Mouse (Mus musculus) intestine, postnatal 0 days (tissue): ENCODE data around the gene Zbed6. TPM values are rescaled to one million over a fixed set of nuclear protein-coding genes. Genes with fewer than 3 reads are reported as not detected.
A peak's percentile ranks its signal among the peaks of the same experiment; 100 is the strongest.

Source experiments
- ATAC-seq: fragments of 200-750 bp; cut with Nextera tagmentation; 2 replicates; pipeline ENCODE4 v1.8.0; 2017; ENCODE audit warnings: mild to moderate bottlenecking, moderate TSS enrichment, moderate library complexity
- H3K27ac ChIP-seq: fragments of 300-500 bp; sonication (generic); 2 replicates; pipeline ENCODE4 v1.5.1; 2014; ENCODE audit warnings: mild to moderate bottlenecking, low read depth, low read length, moderate library complexity
- H3K27me3 ChIP-seq: fragments of 300-500 bp; sonication (generic); replicated peaks from 2 replicates; pipeline ENCODE4 v1.6.1; 2014; ENCODE audit warnings: low read length, mixed read lengths; ENCODE audit not compliant: control insufficient read depth, insufficient read depth
- H3K36me3 ChIP-seq: fragments of 300-500 bp; sonication (generic); 2 replicates; pipeline ENCODE4 v1.6.1; 2014; ENCODE audit warnings: mild to moderate bottlenecking, moderate library complexity; ENCODE audit not compliant: control insufficient read depth, insufficient read depth
- H3K4me1 ChIP-seq: fragments of 300-500 bp; sonication (generic); replicated peaks from 2 replicates; pipeline ENCODE4 v1.6.1; 2014; ENCODE audit warnings: antibody characterized with exemption, low read length, mixed read lengths; ENCODE audit not compliant: control insufficient read depth, insufficient read depth
- H3K4me2 ChIP-seq: fragments of 300-500 bp; sonication (generic); replicated peaks from 2 replicates; pipeline ENCODE4 v1.6.1; 2014; ENCODE audit warnings: low read depth, mild to moderate bottlenecking, moderate library complexity
- H3K4me3 ChIP-seq: fragments of 300-500 bp; sonication (generic); 2 replicates; pipeline ENCODE4 v1.5.1; 2014; ENCODE audit warnings: low read depth, low read length
- H3K9ac ChIP-seq: fragments of 300-500 bp; sonication (generic); 2 replicates; pipeline ENCODE4 v1.6.1; 2014; ENCODE audit warnings: mild to moderate bottlenecking, low read depth, low read length
- H3K9me3 ChIP-seq: fragments of 300-500 bp; sonication (generic); 2 replicates; pipeline ENCODE4 v1.6.1; 2016; ENCODE audit warnings: mixed run types; ENCODE audit not compliant: control insufficient read depth
- CTCF ChIP-seq: sonication (generic); IDR thresholded peaks from 2 replicates; pipeline ENCODE4 v1.5.1; 2016; ENCODE audit warnings: low read depth, mild to moderate bottlenecking, control low read depth, antibody characterized with exemption, moderate library complexity
- WGBS: fragments of 180-500 bp; shearing (Covaris S2); extraction: QIAGEN DNeasy Blood & Tissue Kit; methylation state at CpG from one replicate; pipeline ENCODE4 v1.1.7; 2014; 5-methylcytosine and 5-hydroxymethylcytosine counted together
- polyA plus RNA-seq: library from polyadenylated mRNA; unstranded; fragments of >200 nt; fragmentation: Nextera tagmentation; extraction: Ambion mirVana; gene quantifications from 2 replicates; pipeline ENCODE4 v1.2.1, GENCODE M21; 2015

Zbed6 gene
- polyA plus RNA-seq, 1 experiment from 2014 or later, result 0.93 TPM

- no peak for TF ChIP-seq CTCF
- Histone ChIP-seq H3K4me2 (no peak overlapping the region), H3K27ac (no peak overlapping the region), H3K9ac (no peak overlapping the region), H3K27me3 (no peaks in the 10 kb centered on the region), H3K9me3 (no peaks in the 10 kb centered on the region), H3K36me3 (peaks cover 25% of the 10 kb centered on the region), H3K4me1 (no peaks in the 10 kb centered on the region), H3K4me3 (peak overlapping the region; percentile 95; the same call in 1 of the 2 replicates)
- ATAC-seq, result no peak
- WGBS, result 52% methylated on average over 6 of the region's 6 CpGs
These were observed 50.1 kb downstream of the Zbed6 start for GRCm38 (mm10) chr1:133610601-133611000.

GRCm38 (mm10) chr1:133609771-133610502 is 50.7 kb downstream of the Zbed6 start, which contains the start of gene Snrpe:
Snrpe (minus strand) TSS chr1:133610291.
- peak; percentile 98 for ATAC-seq
- peak; percentile 97 for TF ChIP-seq CTCF
- Histone ChIP-seq H3K4me3 (peak within 1 kb of the TSS; percentile 95), H3K9me3 (no peaks in the 10 kb centered on the region), H3K27me3 (no peaks in the 10 kb centered on the region), H3K4me2 (peak within 1 kb of the TSS; percentile 64), H3K4me1 (no peaks in the 10 kb centered on the region), H3K36me3 (peaks cover 32% of the 10 kb centered on the region), H3K27ac (peak within 1 kb of the TSS; percentile 88), H3K9ac (peak within 1 kb of the TSS; percentile 94)
- under 1% methylated on average over 73 of the region's 73 CpGs for WGBS

Other genes starting within 250 kb of the Zbed6 start
- 12.3 and 12.6 TPM in 2 replicates for gene Sox13, start 236.5 kb downstream of the Zbed6 start, polyA plus RNA-seq
- 348 and 361 TPM in 2 replicates for gene Snrpe, start 50.6 kb downstream of the Zbed6 start, polyA plus RNA-seq
- gene Gm38394, start 433 bp upstream of the Zbed6 start, polyA plus RNA-seq, result 1.9 and 2.5 TPM in 2 replicates
- 0.38 and 0.47 TPM in 2 replicates for gene Lax1, start 29.2 kb upstream of the Zbed6 start, polyA plus RNA-seq
- 9.8 and 11.8 TPM in 2 replicates for gene Atp2b4, start 140.2 kb upstream of the Zbed6 start, polyA plus RNA-seq
- 0.82 and 0.94 TPM in 2 replicates for gene Optc, start 247.1 kb upstream of the Zbed6 start, polyA plus RNA-seq